Mouse (Mus musculus) testis, adult 2 months (tissue): ENCODE data around the gene Ccr4. TPM values are rescaled to one million over a fixed set of nuclear protein-coding genes. Genes with fewer than 3 reads are reported as not detected.

ENCODE experiments used
- H3K27ac ChIP-seq: fragments of 200-500 bp; 2 replicates; pipeline ENCODE4 v1.5.1; 2012; ENCODE audit warnings: low read depth, low read length; ENCODE audit not compliant: control insufficient read depth, insufficient read depth
- H3K27me3 ChIP-seq: fragments of 200-500 bp; 2 replicates; pipeline ENCODE4 v1.6.1; 2012; ENCODE audit warnings: mild to moderate bottlenecking, low read length, moderate library complexity; ENCODE audit not compliant: control insufficient read depth, insufficient read depth
- H3K36me3 ChIP-seq: fragments of 200-500 bp; 2 replicates; pipeline ENCODE4 v1.6.1; 2012; ENCODE audit warnings: mild to moderate bottlenecking, low read length; ENCODE audit not compliant: control insufficient read depth, insufficient read depth
- H3K4me1 ChIP-seq: fragments of 200-500 bp; 2 replicates; pipeline ENCODE4 v1.6.1; 2012; ENCODE audit warnings: low read length; ENCODE audit not compliant: control insufficient read depth, insufficient read depth
- H3K4me3 ChIP-seq: fragments of 200-500 bp; 2 replicates; pipeline ENCODE4 v1.5.1; 2012; ENCODE audit warnings: low read depth, mild to moderate bottlenecking, low read length, moderate library complexity, mixed read lengths; ENCODE audit not compliant: control insufficient read depth
- CTCF ChIP-seq: fragments of 200-500 bp; IDR thresholded peaks from 2 replicates; pipeline ENCODE4 v1.5.1; 2012; ENCODE audit warnings: low read depth, mild to moderate bottlenecking, inconsistent platforms, low read length, moderate library complexity; ENCODE audit not compliant: control insufficient read depth, insufficient read depth, insufficient replicate concordance
- POLR2A ChIP-seq: fragments of 200-500 bp; IDR thresholded peaks from 2 replicates; pipeline ENCODE4 v1.6.1; 2012; ENCODE audit warnings: low read depth, mild to moderate bottlenecking, inconsistent platforms, low read length, moderate library complexity; ENCODE audit not compliant: control insufficient read depth
- polyA plus RNA-seq: library from polyadenylated mRNA; depleted of rRNA; stranded (reverse); fragments of >200 nt; gene quantifications from 2 replicates; pipeline ENCODE4 v1.2.3, GENCODE M21; 2012

Ccr4 gene
- polyA plus RNA-seq, 1 experiment: 9.2 TPM

- no peak for TF ChIP-seq CTCF
- TF ChIP-seq POLR2A: no peak
- Histone ChIP-seq H3K4me3 (no peak overlapping the region), H3K4me1 (peaks cover 4% of the 10 kb centered on the region), H3K27ac (no peak overlapping the region), H3K27me3 (no peaks in the 10 kb centered on the region), H3K36me3 (no peaks in the 10 kb centered on the region)
Observed at GRCm38 (mm10) chr9:114466871-114467270, 37.8 kb downstream of the Ccr4 start.

DNA sequence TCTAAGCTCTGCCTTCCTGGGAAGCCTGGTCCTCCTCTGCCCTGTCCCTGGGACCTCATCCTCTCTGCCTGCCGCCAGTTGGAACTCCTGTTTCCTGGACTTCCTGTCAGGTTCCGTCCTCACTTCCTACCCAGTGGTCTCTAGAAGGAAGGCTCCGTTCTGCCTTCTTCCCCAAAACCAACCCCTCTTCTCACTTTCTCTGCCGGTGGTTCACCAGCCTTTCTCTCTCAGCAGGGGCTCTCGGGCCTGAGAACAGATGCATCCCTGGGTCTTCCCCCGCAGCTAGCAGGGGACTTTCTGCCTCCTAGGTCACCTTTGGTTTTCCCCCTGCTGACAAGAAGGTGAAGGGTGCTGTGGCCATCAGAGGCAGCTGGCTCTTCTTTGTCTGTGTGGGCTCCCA lies 39.3 kb downstream of the Ccr4 start:
- H3K36me3 ChIP-seq: no peaks in the 10 kb centered on the region
- no peaks in the 10 kb centered on the region for H3K27me3 ChIP-seq
- TF ChIP-seq CTCF (no peak), POLR2A (no peak)
- H3K27ac ChIP-seq: no peak overlapping the region
- peak overlapping the region; percentile 16 for H3K4me3 ChIP-seq
- peaks cover 4% of the 10 kb centered on the region for H3K4me1 ChIP-seq

DNA sequence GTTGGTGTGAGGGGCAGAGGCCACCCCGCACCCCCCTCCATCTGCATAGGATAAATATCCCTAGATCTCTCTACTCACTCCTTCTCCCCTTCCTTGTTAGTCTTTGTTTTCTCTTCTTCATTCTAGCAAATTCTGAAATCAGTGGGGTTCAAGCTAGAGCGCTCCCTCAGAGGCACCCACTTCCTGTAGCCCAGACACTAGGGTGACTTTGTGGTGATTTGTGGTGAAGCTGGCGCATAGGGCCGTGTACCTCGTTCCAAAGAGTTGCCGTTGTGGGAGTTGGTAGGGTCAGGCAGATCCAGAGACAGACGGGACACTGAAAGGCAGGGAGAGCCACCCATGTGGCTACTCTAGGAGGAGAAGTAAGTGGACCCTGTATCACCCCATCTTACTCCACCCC lies 42.1 kb downstream of the Ccr4 start:
- Histone ChIP-seq H3K4me3 (peak overlapping the region; percentile 60), H3K27ac (no peak overlapping the region), H3K4me1 (peaks cover 4% of the 10 kb centered on the region), H3K36me3 (no peaks in the 10 kb centered on the region), H3K27me3 (no peaks in the 10 kb centered on the region)
- TF ChIP-seq POLR2A (no peak), CTCF (no peak)

- peaks cover 8% of the 10 kb centered on the region for H3K4me1 ChIP-seq
- no peaks in the 10 kb centered on the region for H3K36me3 ChIP-seq
- TF ChIP-seq CTCF: no peak
- TF ChIP-seq POLR2A: no peak
- no peak overlapping the region for H3K27ac ChIP-seq
- H3K4me3 ChIP-seq: no peak overlapping the region
- no peaks in the 10 kb centered on the region for H3K27me3 ChIP-seq
Observed at GRCm38 (mm10) chr9:114458436-114458835, 46.3 kb downstream of the Ccr4 start.

DNA sequence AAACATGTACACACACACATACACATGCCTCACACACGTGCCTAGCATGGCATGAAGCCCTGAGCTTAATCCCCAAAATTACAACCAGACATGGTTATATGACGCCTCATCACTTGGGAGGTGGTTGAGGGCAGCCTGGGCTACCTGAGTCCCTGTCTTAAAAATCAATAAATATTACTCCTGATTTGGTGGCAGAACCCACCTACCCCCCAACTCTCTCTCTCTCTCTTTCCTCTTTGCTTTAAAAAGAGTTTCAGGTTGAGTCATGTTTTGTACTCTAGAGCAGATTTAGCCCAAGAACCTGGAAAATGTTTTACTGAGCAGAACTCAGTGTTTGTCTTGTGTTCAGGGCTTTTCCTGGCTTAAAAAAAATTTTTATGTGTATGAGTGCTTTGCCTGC lies 49.3 kb downstream of the Ccr4 start:
- TF ChIP-seq POLR2A (no peak), CTCF (no peak)
- H3K27ac ChIP-seq: no peak overlapping the region
- no peak overlapping the region for H3K4me3 ChIP-seq

GRCm38 (mm10) chr9:114452418-114452817 lies 52.3 kb downstream of the Ccr4 start:
- no peak for TF ChIP-seq CTCF
- no peak for TF ChIP-seq POLR2A
- H3K27ac ChIP-seq: no peak overlapping the region
- no peaks in the 10 kb centered on the region for H3K36me3 ChIP-seq
- H3K4me1 ChIP-seq: peaks cover 3% of the 10 kb centered on the region
- no peak overlapping the region for H3K4me3 ChIP-seq
- no peaks in the 10 kb centered on the region for H3K27me3 ChIP-seq

More for the DNA sequence above, 49.3 kb downstream of the Ccr4 start:
- Histone ChIP-seq H3K36me3 (no peaks in the 10 kb centered on the region), H3K27me3 (no peaks in the 10 kb centered on the region), H3K4me1 (peaks cover 3% of the 10 kb centered on the region)

GRCm38 (mm10) chr9:114451615-114452014 lies 53.1 kb downstream of the Ccr4 start:
- Histone ChIP-seq H3K27me3 (no peaks in the 10 kb centered on the region), H3K27ac (no peak overlapping the region), H3K4me3 (no peak overlapping the region), H3K36me3 (no peaks in the 10 kb centered on the region), H3K4me1 (peaks cover 3% of the 10 kb centered on the region)
- TF ChIP-seq CTCF (no peak), POLR2A (no peak)
